Mouse (Mus musculus) thymus, postnatal 36 days (tissue): ENCODE measurements around the gene Suds3.

Experiments
- DNase-seq, 2 experiments: peaks; one replicate each; pipeline ENCODE4 v3.0.0; 2022; ENCODE audit warnings: mixed read lengths in 2 of 2

Gene Suds3

DNA sequence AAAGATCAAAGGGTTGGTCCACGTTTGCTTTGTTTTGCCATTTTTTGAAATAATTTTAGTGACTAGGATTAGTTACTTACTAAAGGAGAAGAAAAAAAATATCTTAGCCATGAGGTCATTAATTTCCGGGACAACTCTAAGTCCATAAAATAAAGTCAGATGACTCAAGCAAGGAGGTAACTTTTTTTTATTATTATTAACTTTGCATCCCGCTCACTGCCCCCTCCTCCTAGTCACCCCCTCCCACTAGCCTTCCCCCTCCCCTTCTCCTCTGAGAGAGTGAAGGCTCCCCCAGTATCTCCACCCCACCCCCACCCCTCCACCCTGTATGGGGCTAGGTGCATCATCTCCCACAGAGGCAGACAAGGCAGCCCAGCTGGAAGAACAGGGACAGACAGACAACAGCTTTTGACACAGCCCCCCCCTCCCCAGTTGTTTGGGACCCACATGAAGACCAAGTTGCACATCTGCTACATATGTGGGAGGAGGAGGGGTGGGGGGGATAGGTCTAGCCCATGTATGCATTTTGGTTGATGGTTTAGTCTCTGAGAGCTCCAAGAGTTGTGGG lies 19.1 kb upstream of the Suds3 start:
- no peak for DNase-seq

DNA sequence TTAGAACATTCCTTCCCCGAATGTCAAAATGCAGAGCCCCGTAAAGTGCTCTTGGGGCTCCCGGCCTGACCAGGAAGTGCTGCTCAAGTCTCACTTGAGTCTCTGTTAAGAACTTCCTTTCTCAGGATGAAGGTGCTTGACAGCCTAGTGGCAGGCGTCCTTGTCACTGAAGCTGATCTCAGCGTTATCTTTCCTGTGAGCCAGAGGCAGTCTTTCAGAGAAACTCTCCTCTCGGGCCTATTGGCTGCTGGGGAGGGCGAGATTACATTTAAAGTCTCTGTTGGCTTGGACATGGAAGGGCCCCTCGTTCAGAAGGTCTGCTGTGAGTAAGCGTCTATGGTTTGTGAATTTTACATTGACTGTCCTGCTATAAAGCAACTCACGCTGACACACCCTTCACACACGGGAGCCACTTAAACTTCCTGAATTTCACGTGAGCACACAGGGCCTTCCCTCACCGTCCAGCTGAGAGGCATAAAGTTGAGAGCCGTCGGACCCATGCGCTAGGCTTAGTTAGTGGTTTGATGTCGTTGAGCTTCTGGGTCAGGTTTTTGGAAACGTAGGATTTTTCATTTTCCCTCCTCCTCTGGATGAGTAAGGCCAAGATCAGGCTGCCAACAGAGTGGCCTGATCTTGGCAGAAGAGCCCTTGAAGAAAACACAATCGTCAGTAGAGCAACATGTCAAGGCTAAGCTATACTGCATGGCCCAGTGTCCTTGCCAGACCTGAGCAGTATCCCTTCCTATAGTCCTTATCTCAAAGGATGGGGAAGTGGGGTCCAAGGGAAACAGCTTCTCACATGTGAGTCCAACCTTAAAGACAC lies 18.4 kb upstream of the Suds3 start:
- peak; percentile 47 to 50 for DNase-seq

DNA sequence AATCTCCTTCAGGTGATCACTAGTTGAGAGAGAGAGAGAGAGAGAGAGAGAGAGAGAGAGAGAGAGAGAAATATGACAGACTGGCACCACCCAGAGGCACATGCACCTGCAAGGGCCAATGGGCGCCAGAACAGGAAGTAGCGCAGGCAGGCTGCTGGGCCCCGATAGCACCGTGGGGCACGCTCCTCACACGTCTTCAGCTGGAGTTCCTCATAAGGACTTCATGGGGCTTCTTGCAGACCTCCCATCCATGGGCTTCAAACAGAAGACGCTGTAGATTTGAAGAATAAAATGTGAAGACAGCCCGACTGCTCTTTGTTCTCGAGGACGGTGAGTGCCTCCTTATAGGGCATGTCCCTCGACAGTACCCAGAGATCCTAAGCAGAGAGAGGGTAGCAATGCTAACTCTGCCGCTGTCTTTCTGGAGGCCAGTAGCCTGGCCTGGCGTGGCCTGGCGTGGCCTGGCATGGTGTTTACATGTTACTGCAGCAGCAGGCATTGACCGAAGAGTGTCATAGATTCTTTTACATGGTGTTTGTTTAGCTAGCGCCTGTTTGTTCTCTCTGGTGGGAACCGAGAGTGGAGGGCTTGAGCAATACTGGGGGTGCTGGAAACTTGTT lies 17.6 kb upstream of the Suds3 start:
- DNase-seq, result peak; percentile 82 to 89

DNA sequence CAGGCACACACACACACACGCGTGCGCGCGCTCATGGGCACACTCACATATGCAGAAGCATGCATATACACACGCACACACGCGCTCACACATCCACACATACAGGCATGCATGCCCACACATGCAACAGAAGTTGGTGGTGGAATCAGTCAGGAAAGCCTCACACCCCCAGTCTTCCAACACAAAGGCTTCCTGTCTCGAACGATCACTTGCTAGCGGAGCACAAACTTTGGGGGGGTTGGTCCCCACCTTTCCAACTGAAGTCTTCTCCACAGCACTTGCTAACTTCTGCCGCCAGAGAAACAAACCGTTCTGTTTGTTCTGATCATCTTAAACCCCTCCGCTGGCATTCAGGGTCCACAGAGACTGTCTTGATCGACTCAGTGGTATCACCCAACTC lies 14.8 kb upstream of the Suds3 start:
- peak; percentile 46 to 66 for DNase-seq

- DNase-seq, result no peak
These were observed 11.1 kb upstream of the Suds3 start for GRCm38 (mm10) chr5:117127051-117127450.

DNA sequence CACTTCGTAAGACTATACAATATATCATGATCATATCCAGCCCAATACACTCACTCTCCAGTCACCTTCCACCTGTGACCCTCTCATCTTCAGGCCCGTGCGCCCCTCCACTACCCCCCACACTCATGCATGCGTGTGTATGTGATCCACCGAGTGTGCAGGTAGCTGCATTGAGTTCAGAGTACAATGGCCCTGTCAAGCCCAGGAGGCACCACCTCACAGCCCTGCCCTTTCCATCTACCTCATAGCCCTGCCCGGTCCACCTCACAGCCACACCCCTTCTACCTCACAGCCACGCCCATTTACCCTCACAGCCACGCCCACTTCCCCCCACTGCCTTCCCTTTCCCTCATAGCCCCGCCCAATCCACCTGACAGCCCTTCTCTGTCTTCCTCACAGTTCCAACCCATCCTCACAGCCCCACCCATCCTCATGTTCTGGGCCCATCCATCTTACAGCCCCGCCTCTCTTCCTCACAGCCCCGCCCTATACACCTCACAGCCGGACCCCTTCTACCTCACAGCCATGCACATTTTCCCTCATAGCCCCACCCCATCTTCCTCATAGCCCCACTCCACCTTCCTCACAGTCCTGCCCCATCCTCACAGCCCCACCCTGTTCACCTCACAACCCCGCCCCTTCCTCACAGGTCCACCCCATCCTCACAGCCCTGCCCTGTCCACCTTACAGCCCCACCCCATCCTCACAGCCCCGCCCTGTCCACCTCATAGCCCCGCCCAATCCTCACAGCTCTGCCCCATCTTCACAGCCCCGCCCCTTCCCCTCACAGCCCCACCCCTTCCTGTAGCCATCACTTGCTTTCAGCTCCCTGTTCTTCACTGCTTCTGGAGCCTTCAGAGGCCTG lies 9.8 kb upstream of the Suds3 start:
- no peak for DNase-seq

GRCm38 (mm10) chr5:117123840-117124239 lies 7.9 kb upstream of the Suds3 start:
- DNase-seq, result no peak

DNA sequence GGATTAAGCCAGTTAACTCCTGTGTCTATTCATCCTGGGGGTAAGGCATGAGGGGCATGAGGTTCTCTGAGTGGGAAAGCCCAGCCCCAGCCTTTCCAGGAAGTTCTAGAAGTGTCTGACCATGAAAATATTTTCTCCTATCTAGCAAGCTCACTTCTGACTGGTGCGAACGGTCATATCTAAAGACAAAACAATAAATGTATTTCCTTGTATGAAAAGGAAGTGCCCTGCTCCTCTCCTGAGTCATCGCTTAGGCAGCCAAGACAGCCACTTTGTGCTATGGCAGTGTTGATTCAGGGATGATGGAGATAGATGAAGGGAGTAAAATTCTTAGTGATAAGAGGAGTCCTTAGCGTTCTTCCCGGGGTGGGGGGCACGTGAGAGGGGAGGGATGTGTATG lies 7.2 kb upstream of the Suds3 start:
- no peak for DNase-seq

DNA sequence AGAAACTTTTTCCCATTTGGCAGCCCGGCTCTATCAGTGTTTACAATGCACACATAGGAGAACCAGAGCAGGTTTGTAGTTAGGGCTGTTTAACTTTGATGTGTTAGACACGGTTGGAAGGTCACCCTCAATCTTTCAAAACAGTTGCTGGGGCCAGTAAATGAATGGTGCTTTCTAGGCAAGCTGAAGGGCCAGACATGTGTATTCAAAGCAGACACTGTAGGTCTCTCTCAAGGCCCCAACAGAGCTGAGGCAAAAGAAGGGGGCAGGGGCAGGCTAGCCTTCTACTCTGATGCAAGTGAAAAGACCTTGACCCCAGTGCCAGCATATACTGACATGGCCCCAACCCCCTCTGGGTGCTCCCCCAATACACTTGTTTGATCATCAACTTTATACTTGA lies 5.7 kb upstream of the Suds3 start:
- no peak for DNase-seq

- no peak for DNase-seq
These were observed 4.9 kb upstream of the Suds3 start for GRCm38 (mm10) chr5:117120489-117121466.

DNA sequence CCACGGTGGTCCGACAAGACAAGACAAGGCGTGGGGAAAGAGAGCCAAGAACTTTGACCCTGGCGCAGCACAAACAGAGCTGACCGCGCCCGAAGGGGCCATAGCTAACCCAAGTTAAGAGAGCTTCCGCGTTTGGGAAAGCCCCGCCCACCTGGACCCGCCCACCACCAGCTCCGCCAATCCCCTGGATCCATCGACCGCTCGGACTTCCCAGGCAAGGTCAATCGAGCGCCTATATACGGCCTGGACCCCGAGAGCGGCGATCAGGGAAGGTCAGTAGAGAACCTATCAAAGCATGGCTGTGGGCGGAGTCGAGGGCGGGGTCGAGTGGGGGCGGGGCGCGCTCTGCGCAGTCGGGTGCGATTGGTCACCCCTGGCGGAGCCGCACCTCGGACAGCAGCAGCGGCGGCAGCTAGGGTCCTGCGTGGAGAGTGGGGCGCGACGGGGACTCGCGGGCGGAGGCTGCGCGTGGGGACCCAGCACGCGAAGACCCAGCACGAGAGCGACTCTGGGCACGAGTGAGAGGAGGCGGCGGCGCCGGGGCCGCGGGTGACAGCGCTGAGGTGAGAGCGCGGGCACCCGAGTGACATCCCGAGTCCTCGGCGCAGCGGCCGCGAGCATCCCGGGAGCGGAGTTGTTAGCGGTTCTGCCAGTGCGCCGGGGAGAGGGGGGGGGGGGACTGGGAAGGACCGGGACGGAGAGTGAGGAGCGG lies 4.0 kb upstream of the Suds3 start, which contains the start of gene Taok3:
Gene Taok3 (plus strand): TSS at position 353 of the 712 bp plus-strand sequence.
- DNase-seq, result peak; percentile 98 to 99

DNA sequence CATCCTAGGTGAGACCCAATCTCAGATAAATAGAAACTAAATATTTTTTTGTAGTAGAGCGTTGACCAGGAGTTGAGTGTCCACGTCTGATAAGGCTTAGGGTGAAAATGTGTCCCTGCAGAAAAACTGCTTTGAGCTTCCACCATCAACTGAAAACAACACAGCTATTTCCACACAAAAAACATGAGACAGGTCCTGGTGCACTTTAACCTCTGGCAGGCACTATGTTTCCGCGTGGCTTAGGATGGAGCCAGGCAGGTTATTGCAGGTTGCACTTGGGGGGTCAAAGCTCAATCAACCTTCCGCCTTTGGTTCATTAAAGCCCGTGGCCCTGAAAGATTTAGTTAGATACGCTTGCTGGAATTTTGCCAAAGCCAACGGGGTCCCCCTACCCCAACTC lies 2.9 kb upstream of the Suds3 start:
- no peak for DNase-seq

- DNase-seq, result no peak
These were observed 2.3 kb upstream of the Suds3 start for GRCm38 (mm10) chr5:117118220-117118619.

GRCm38 (mm10) chr5:117117716-117118115 lies 1.8 kb upstream of the Suds3 start:
- DNase-seq, result no peak

- no peak for DNase-seq
These were observed 1.3 kb upstream of the Suds3 start for GRCm38 (mm10) chr5:117117241-117117640.

DNA sequence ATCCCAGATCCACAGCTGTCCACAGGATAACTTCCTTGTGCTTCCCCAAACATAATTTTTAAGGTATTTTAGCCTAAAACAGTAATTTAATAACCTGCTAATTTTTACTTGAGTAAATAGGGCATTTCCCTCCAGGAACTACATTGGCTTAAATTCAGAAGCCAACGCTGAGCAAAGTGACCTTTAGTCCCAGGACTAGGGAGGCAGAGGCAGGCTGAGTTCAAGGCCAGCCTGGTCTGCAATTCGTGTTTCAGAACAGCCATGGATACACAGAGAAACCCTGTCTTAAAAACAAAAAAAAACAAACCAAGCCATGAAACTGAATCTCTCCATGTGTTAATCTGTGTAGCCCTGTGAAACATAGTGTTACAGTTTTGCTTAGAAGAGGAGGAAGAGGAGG lies 747 bp upstream of the Suds3 start:
- DNase-seq, result no peak

GRCm38 (mm10) chr5:117115193-117115767 lies 633 bp downstream of the Suds3 start:
- DNase-seq, result no peak

DNA sequence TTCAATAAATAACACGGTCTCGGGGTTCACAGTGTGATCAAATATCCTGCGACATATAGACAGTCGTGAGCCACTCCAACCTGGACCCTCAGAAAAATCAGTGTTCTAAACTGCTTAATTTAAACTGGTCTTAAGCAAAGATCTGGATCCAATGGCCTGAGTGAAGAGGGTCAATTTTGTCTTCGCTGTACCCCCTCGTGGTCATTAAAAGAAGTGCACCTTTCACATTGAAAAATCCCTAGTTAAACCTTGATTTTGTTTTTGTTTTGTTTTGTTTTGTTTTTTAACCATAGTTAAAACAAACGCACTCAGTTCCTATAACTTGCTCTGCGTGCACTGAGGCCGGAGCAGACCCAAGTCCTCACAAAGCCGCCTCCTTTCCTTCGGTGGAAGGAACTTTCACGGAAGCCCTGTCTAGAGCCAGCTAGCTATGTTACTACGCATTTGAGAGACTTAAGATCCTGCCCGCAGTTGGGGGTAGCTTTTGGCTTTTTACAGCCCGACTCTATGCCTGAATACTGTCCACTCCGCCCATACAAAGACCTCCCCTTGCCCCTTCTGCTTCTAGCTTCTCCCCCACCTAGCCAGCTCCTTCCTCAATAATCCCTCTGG lies 1.2 kb downstream of the Suds3 start:
- peak in 1 of 2 experiments; percentile 24 for DNase-seq

- no peak for DNase-seq
These were observed 2.6 kb downstream of the Suds3 start for GRCm38 (mm10) chr5:117113330-117113729.

DNA sequence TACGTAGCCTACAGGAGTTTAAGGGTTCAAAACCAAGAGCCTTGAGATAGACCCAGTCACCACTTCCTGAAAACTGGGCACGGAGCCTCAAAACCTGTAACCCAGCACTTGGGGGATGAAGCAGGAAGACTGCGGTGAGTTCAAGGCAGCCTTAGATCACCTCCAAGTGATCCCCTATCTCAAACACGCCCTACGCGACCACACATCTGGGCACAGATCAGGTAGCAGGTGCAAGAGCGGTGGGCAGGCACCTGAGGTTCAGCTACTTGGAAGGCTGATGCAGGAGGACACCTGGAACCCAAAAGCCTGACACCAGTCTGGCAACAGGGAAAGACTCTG lies 4.2 kb downstream of the Suds3 start:
- DNase-seq, result peak; percentile 37 to 58
